25 mouse cellular contexts compared by ENCODE assay signal in the genomic region with DNA sequence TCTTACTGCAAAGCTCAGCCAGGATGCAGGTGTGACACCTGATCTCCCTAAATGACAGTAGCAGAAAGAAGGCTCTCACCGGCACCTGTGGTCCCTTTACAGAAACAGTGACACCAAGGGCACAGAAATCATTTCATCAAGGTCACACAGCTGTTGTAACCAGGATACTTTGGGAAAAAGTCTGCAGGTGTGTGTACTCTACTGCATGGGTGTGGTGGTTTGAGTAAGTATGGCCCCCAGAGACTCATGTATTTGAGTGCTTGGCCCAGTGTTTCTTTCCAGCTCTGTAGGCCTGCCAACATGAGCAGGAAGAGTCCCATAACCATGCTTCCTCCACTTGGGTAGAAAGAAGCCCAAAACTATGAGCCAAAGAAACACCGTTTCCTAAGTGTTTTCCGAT.
"Had no signal": no experiment of that assay in that cellular context is flagged by ENCODE, and none has a peak within 500 bp of the region (broad histone marks: within the 10 kb centered on the region; RNA-seq: fewer than 3 reads in every experiment).

No protein-coding gene starts in this region.

- H3K9ac ChIP-seq: heart, embryonic 12.5 days; hindbrain, embryonic 13.5 days; hindbrain, embryonic 15.5 days; kidney, embryonic 15.5 days; limb, embryonic 15.5 days; liver, embryonic 12.5 days; liver, embryonic 14.5 days had no signal

- H3K27ac ChIP-seq: gastrocnemius, adult 2 months; heart, embryonic 10.5 days; hindbrain, embryonic 13.5 days; hindbrain, embryonic 15.5 days; hindbrain, postnatal 0 days; kidney, embryonic 15.5 days; kidney, postnatal 0 days; limb, embryonic 15.5 days; liver, embryonic 12.5 days; liver, embryonic 14.5 days had no signal

- ATAC-seq: hindbrain, postnatal 0 days; intestine, embryonic 16.5 days; liver, embryonic 12.5 days had no signal

- H3K27me3 ChIP-seq: heart, embryonic 12.5 days; hindbrain, embryonic 13.5 days; hindbrain, embryonic 15.5 days; kidney, embryonic 15.5 days; limb, embryonic 15.5 days; liver, embryonic 12.5 days had no signal

- H3K4me1 ChIP-seq: heart, embryonic 10.5 days; heart, embryonic 12.5 days; hindbrain, embryonic 13.5 days; hindbrain, embryonic 15.5 days; kidney, embryonic 15.5 days; liver, embryonic 12.5 days had no signal

- H3K4me3 ChIP-seq: gastrocnemius, adult 2 months; heart, embryonic 10.5 days; heart, embryonic 12.5 days; hindbrain, embryonic 13.5 days; hindbrain, embryonic 15.5 days; kidney, embryonic 15.5 days; limb, embryonic 15.5 days; liver, embryonic 12.5 days had no signal

- H3K9me3 ChIP-seq: heart, embryonic 10.5 days; heart, embryonic 12.5 days; hindbrain, embryonic 13.5 days; hindbrain, embryonic 15.5 days; kidney, embryonic 15.5 days; limb, embryonic 15.5 days; liver, embryonic 12.5 days had no signal

- DNase-seq: gastrocnemius, adult 2 months; gastrocnemius, postnatal 10 days; gastrocnemius, postnatal 25 days; heart, adult 18-20 months; heart, postnatal 10 days; heart, postnatal 36 days; kidney, adult 11 months; kidney, adult 2 months; kidney, adult 9 months; kidney, postnatal 14 days; kidney, postnatal 36 days; layer of hippocampus, adult 9-11 months; layer of hippocampus, postnatal 36 days; left cerebral cortex, postnatal 4 days had no signal

- H3K36me3 ChIP-seq: heart, embryonic 10.5 days; heart, embryonic 12.5 days; hindbrain, embryonic 13.5 days; hindbrain, embryonic 15.5 days; kidney, embryonic 15.5 days; limb, embryonic 15.5 days; liver, embryonic 12.5 days had no signal

- H3K4me2 ChIP-seq: heart, embryonic 12.5 days; hindbrain, embryonic 13.5 days; hindbrain, embryonic 15.5 days; kidney, embryonic 15.5 days; limb, embryonic 15.5 days; liver, embryonic 12.5 days had no signal
